Mouse (Mus musculus) C2C12 (cell line): Measurements from ENCODE around the gene Il25. TPM values are rescaled to one million over a fixed set of nuclear protein-coding genes. Genes with fewer than 3 reads are reported as not detected.

Experiments used
- H3K27me3 ChIP-seq: one replicate; pipeline ENCODE4 v1.6.1; 2011; ENCODE audit not compliant: control insufficient read depth, insufficient read depth, insufficient read length
- H3K36me3 ChIP-seq: one replicate; pipeline ENCODE4 v1.6.1; 2011; ENCODE audit not compliant: control insufficient read depth, insufficient read depth
- H3K4me3 ChIP-seq: one replicate; pipeline ENCODE4 v1.5.1; 2011; ENCODE audit warnings: mild to moderate bottlenecking, control low read depth; ENCODE audit not compliant: poor library complexity, insufficient read depth, severe bottlenecking
- H3K79me2 ChIP-seq: one replicate; pipeline ENCODE4 v1.6.1; 2011; ENCODE audit not compliant: control insufficient read depth, insufficient read depth
- H3K79me3 ChIP-seq: one replicate; pipeline ENCODE4 v1.6.1; 2011; ENCODE audit warnings: low read depth, control low read depth
- H3ac ChIP-seq: one replicate; pipeline ENCODE3; 2011; ENCODE audit warnings: low read depth; ENCODE audit not compliant: control insufficient read depth, insufficient read length
- CEBPB ChIP-seq: IDR thresholded peaks from one replicate; pipeline ENCODE4 v1.6.1; 2011; ENCODE audit warnings: low read depth, mild to moderate bottlenecking, control low read depth, moderate library complexity
- CTCF ChIP-seq: IDR thresholded peaks from one replicate; pipeline ENCODE4 v1.5.1; 2011; ENCODE audit not compliant: control insufficient read depth, insufficient read depth, insufficient read length
- FOSL1 ChIP-seq: IDR thresholded peaks from one replicate; pipeline ENCODE4 v1.8.0; 2011; ENCODE audit warnings: mild to moderate bottlenecking, low read length; ENCODE audit not compliant: poor library complexity, insufficient read depth, severe bottlenecking
- MAX ChIP-seq: IDR thresholded peaks from one replicate; pipeline ENCODE4 v1.6.1; 2011; ENCODE audit warnings: mild to moderate bottlenecking, control low read depth
- MYOD1 ChIP-seq: IDR thresholded peaks from one replicate; pipeline ENCODE4 v1.6.1; 2011; ENCODE audit warnings: low read depth; ENCODE audit not compliant: control insufficient read depth, insufficient read length
- MYOG ChIP-seq: IDR thresholded peaks from one replicate; pipeline ENCODE4 v1.6.1; 2011; ENCODE audit not compliant: control insufficient read depth, insufficient read length; ENCODE audit errors: extremely low read depth
- USF1 ChIP-seq: IDR thresholded peaks from one replicate; pipeline ENCODE4 v1.6.1; 2011; ENCODE audit warnings: low read depth, mild to moderate bottlenecking, control low read depth, moderate library complexity
- polyA plus RNA-seq: library from polyadenylated mRNA; unstranded; fragments of >200 nt; fragmentation: generic; extraction: Trizol; gene quantifications from one replicate; pipeline ENCODE4 v1.2.1, GENCODE M21; 2012; ENCODE audit warnings: missing spikeins

The Il25 gene
- polyA plus RNA-seq, 1 experiment = not detected

DNA sequence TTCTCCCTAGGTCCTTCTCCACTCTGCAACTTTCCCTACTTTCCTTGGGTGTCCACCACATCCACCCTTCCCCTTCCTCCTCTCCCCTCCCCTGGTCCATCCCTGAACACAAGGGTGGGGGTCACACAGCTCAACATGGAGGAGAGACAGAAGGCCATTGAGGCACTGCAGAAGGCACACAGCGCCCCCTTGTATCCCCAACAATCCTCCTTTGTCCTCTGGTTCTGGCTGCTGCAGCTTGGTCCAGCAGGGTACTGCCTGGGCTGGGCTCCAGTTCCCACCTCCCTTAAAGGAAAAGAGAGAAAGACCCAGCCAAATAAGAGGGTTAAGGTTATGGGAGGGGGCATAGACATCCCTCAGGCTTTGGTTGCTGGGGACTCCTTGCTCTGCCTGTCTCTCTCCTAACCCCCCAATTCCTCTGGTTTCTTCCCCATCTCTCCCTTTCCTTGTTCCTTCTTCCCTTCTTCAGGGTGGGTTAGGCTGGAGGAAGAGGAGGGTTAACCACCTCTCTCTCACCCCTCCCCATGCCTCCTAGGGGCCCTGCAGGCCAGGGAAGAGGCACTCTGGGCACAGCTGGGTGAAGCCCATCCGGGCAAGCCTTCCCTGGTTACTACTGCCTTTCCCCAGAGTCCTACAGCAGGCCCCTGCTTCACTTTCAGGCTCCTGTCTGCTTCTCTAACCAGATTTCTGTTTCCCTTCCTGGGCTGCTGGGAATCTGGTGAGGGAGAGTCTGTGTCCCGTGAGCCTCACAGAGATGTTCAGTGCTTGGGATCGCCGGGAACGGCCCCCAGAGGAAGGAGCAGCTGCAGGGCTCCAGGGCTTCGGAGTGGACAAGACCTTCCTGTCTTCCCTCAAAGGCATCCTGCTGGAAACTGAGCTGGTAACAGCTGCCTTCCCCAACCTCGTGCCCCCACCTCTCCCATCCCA, 3.7 kb downstream of the Il25 start, which contains the start of gene Cmtm5:
Gene Cmtm5 (plus strand): TSS at position 358 of the 927 bp plus-strand sequence.
- TF ChIP-seq MYOG (no peak), FOSL1 (no peak), MYOD1 (no peak), CEBPB (no peak)
- no peaks in the 10 kb centered on the region for H3K79me2 ChIP-seq

DNA sequence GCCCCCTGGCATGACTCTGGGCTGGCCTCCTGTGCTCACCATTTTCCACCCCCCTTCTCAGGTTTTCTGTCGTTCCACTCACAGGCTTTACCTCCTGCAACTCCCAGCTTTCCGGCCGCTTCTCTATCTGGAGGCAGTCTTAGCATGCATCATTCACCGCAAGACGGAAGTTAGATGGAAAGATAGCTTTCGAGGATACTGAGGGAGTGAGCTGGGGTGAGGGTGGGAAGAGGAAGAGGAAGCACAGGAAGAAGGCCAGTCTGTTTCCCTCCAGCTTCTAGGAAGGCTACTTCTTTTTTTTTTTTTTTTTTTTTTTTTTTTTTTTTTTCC, 4.3 kb downstream of the Il25 start:
- H3K4me3 ChIP-seq = no peak overlapping the region
- no peaks in the 10 kb centered on the region for H3K79me3 ChIP-seq
- H3K27me3 ChIP-seq = peaks cover 21% of the 10 kb centered on the region
- no peaks in the 10 kb centered on the region for H3K36me3 ChIP-seq
- H3ac ChIP-seq = no peak overlapping the region
- H3K79me2 ChIP-seq = no peaks in the 10 kb centered on the region
- no peak for TF ChIP-seq FOSL1
- no peak for TF ChIP-seq MYOG
- no peak for TF ChIP-seq CEBPB
- TF ChIP-seq MYOD1 = no peak
- no peak for TF ChIP-seq USF1
- no peak for TF ChIP-seq CTCF
- no peak for TF ChIP-seq MAX

More for the DNA sequence above, 3.7 kb downstream of the Il25 start, which contains the start of gene Cmtm5:
- Histone ChIP-seq H3K27me3 (peaks cover 15% of the 10 kb centered on the region), H3K4me3 (no peak within 1 kb of the TSS), H3K36me3 (no peaks in the 10 kb centered on the region), H3ac (no peak within 1 kb of the TSS), H3K79me3 (no peaks in the 10 kb centered on the region)

DNA sequence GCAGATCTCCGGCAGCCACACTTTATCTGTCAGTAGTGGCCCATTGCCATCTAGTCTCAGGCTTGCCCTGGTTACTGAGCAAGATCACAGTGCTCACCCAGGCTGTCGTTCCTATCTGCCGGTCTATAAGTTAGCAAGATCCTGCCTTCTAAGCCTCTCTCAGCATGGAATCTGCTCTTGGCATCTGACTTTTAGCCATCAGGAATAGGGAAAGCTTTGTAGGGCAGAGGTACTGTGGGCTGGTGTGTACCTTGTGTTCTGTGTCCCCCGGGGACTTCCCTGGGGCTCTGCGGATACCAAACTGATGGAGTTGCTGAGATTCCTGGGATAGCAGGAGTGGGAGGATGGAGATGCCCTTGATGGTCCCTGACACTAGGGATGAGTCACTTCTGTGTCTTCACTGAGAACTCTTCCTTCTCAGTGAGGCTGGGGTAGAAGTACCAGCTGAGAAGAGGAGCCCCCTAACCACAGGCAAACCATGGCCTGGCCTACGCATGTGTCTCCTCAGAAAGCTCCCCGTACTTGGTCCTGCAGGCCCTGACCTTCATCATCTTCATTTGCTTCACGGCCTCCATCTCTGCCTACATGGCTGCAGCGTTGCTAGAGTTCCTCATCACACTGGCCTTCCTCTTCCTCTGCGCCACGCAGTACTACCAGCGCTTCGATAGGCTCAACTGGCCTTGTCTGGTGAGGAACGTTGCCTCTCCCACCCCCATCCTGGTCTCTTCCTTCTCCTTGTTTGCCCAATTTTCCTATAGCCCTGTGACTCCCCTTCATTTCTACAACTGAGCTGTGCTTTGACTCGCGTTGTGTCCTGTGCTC, 5.1 kb downstream of the Il25 start:
- peaks cover 21% of the 10 kb centered on the region for H3K27me3 ChIP-seq
- no peaks in the 10 kb centered on the region for H3K79me3 ChIP-seq
- TF ChIP-seq USF1 (no peak), FOSL1 (no peak), MYOG (no peak), CTCF (no peak), MAX (no peak), MYOD1 (no peak), CEBPB (no peak)

DNA sequence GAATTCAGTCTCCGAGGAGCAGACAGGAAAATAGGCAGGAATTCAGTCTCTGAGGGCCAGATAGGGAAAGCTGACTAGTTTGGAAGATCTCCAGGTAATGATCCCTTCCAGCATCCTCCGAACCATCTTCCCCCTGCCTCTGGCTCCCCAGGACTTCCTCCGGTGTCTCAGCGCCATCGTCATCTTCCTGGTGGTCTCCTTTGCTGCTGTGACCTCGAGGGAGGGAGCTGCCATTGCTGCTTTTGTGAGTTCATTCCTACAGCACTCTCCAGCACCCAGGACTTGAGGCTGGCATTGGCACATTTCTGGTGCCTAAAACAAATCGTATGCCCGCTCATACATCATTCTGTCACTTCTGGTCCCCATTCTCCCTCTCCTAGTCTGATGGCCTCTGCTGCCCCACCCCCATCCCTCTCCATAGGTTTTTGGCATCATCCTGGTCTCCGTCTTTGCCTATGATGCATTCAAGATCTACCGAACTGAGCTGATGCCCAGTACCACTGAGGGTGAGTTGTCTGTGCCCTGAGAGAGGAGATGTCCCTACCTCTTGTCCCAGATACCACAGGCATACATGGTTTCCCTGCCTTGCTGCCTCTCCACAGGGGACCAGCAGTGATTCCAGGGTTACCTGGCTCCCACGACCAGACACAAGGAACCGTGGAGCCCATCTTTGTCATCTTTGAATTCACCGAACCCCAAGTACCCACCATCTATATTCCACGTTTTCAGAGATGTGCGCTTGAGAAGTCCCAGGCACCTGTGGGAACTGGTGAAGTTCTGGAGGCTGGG, 6.1 kb downstream of the Il25 start:
- Histone ChIP-seq H3K4me3 (no peak overlapping the region), H3K36me3 (no peaks in the 10 kb centered on the region), H3K27me3 (peaks cover 21% of the 10 kb centered on the region), H3K79me3 (no peaks in the 10 kb centered on the region), H3ac (no peak overlapping the region), H3K79me2 (no peaks in the 10 kb centered on the region)
- no peak for TF ChIP-seq MYOD1
- TF ChIP-seq CTCF = no peak
- no peak for TF ChIP-seq CEBPB
- no peak for TF ChIP-seq MAX
- TF ChIP-seq USF1 = no peak
- no peak for TF ChIP-seq FOSL1
- no peak for TF ChIP-seq MYOG

More for the DNA sequence above, 5.1 kb downstream of the Il25 start:
- Histone ChIP-seq H3K79me2 (no peaks in the 10 kb centered on the region), H3ac (no peak overlapping the region), H3K4me3 (no peak overlapping the region), H3K36me3 (no peaks in the 10 kb centered on the region)
